Mouse (Mus musculus) hindbrain, embryonic 13.5 days (tissue): ENCODE data around the gene Cwf19l1. TPM values are rescaled to one million over a fixed set of nuclear protein-coding genes. Genes with fewer than 3 reads are reported as not detected.

Experiments used
- ATAC-seq: fragments of 200-750 bp; cut with Nextera tagmentation; 2 replicates; pipeline ENCODE4 v1.8.0; 2017; ENCODE audit warnings: moderate TSS enrichment; ENCODE audit not compliant: low FRiP score
- H3K27ac ChIP-seq: fragments of 300-500 bp; sonication (generic); 2 replicates; pipeline ENCODE4 v1.5.1; 2015; ENCODE audit warnings: inconsistent platforms, mild to moderate bottlenecking, moderate library complexity
- H3K27me3 ChIP-seq: fragments of 300-500 bp; sonication (generic); 2 replicates; pipeline ENCODE4 v1.6.1; 2015; ENCODE audit warnings: mild to moderate bottlenecking, inconsistent platforms
- H3K36me3 ChIP-seq: fragments of 300-500 bp; sonication (generic); 2 replicates; pipeline ENCODE4 v1.6.1; 2015; ENCODE audit warnings: mild to moderate bottlenecking, inconsistent platforms
- H3K4me1 ChIP-seq: fragments of 300-500 bp; sonication (generic); replicated peaks from 2 replicates; pipeline ENCODE4 v1.6.1; 2015; ENCODE audit warnings: inconsistent platforms
- H3K4me2 ChIP-seq: fragments of 300-500 bp; sonication (generic); 2 replicates; pipeline ENCODE4 v1.6.1; 2015; ENCODE audit warnings: inconsistent platforms, mild to moderate bottlenecking, moderate library complexity
- H3K4me3 ChIP-seq: fragments of 300-500 bp; sonication (generic); 2 replicates; pipeline ENCODE4 v1.5.1; 2015; ENCODE audit warnings: mild to moderate bottlenecking, inconsistent platforms
- H3K9ac ChIP-seq: fragments of 300-500 bp; sonication (generic); 2 replicates; pipeline ENCODE4 v1.6.1; 2015; ENCODE audit warnings: mild to moderate bottlenecking, inconsistent platforms
- H3K9me3 ChIP-seq: fragments of 300-500 bp; sonication (generic); 2 replicates; pipeline ENCODE4 v1.6.1; 2016; ENCODE audit warnings: inconsistent platforms
- WGBS: fragments of 180-500 bp; shearing (Covaris S2); methylation state at CpG from one replicate; pipeline ENCODE4 v1.1.7; 2015; 5-methylcytosine and 5-hydroxymethylcytosine counted together
- polyA plus RNA-seq: library from polyadenylated mRNA; unstranded; fragments of >200 nt; fragmentation: Nextera tagmentation; extraction: Ambion mirVana; gene quantifications from 2 replicates; pipeline ENCODE4 v1.2.1, GENCODE M21; 2015

Gene Cwf19l1
- polyA plus RNA-seq, 1 experiment from 2014 or later: 32.3 TPM

- peak; percentile 51 for ATAC-seq
- H3K4me1 ChIP-seq: peaks cover 31% of the 10 kb centered on the region
- H3K4me2 ChIP-seq: peak overlapping the region; percentile 81
- H3K9me3 ChIP-seq: no peaks in the 10 kb centered on the region
- H3K27me3 ChIP-seq: no peaks in the 10 kb centered on the region
- peak overlapping the region; percentile 56 for H3K27ac ChIP-seq
- peak overlapping the region; percentile 91 for H3K4me3 ChIP-seq
- WGBS: 30% methylated on average over 22 of the region's 22 CpGs
- H3K9ac ChIP-seq: peak overlapping the region; percentile 94
- peaks cover 33% of the 10 kb centered on the region for H3K36me3 ChIP-seq
Measured at GRCm38 (mm10) chr19:44107661-44108521, 27.8 kb downstream of the Cwf19l1 start.

GRCm38 (mm10) chr19:44106831-44107660 is 28.6 kb downstream of the Cwf19l1 start, which contains the start of gene Chuk:
TSS of gene Chuk (minus strand) at chr19:44107480.
- H3K27ac ChIP-seq: peak within 1 kb of the TSS; percentile 85
- H3K4me2 ChIP-seq: peak within 1 kb of the TSS; percentile 81
- H3K9ac ChIP-seq: peak within 1 kb of the TSS; percentile 94
- H3K9me3 ChIP-seq: no peaks in the 10 kb centered on the region
- no peaks in the 10 kb centered on the region for H3K27me3 ChIP-seq
- H3K36me3 ChIP-seq: peaks cover 30% of the 10 kb centered on the region
- 1% methylated on average over 67 of the region's 67 CpGs for WGBS
- H3K4me1 ChIP-seq: peaks cover 31% of the 10 kb centered on the region
- ATAC-seq: peak; percentile 99
- H3K4me3 ChIP-seq: peak within 1 kb of the TSS; percentile 91

- Histone ChIP-seq H3K9ac (no peak overlapping the region), H3K4me1 (peaks cover 31% of the 10 kb centered on the region), H3K27me3 (no peaks in the 10 kb centered on the region), H3K4me3 (no peak overlapping the region), H3K4me2 (no peak overlapping the region), H3K27ac (no peak overlapping the region), H3K36me3 (peaks cover 16% of the 10 kb centered on the region), H3K9me3 (no peaks in the 10 kb centered on the region)
- WGBS: 100% methylated on average over 1 of the region's 1 CpGs
- no peak for ATAC-seq
Measured at GRCm38 (mm10) chr19:44104393-44104792, 31.3 kb downstream of the Cwf19l1 start.

- Histone ChIP-seq H3K4me1 (peaks cover 28% of the 10 kb centered on the region), H3K27ac (no peak overlapping the region), H3K4me3 (no peak overlapping the region), H3K27me3 (no peaks in the 10 kb centered on the region), H3K4me2 (no peak overlapping the region), H3K9ac (no peak overlapping the region), H3K9me3 (no peaks in the 10 kb centered on the region), H3K36me3 (peaks cover 23% of the 10 kb centered on the region)
- no peak for ATAC-seq
- 85% methylated on average over 3 of the region's 3 CpGs for WGBS
Measured at GRCm38 (mm10) chr19:44103001-44103400, 32.7 kb downstream of the Cwf19l1 start.

- Histone ChIP-seq H3K9ac (no peak overlapping the region), H3K4me3 (no peak overlapping the region), H3K9me3 (peaks cover 4% of the 10 kb centered on the region; the same call in 1 of the 2 replicates), H3K27ac (no peak overlapping the region), H3K36me3 (peaks cover 43% of the 10 kb centered on the region), H3K27me3 (no peaks in the 10 kb centered on the region), H3K4me1 (peaks cover 14% of the 10 kb centered on the region), H3K4me2 (no peak overlapping the region)
- no peak for ATAC-seq
Measured at GRCm38 (mm10) chr19:44100840-44101239, 34.8 kb downstream of the Cwf19l1 start.

GRCm38 (mm10) chr19:44086278-44086677 is 49.4 kb downstream of the Cwf19l1 start:
- no peaks in the 10 kb centered on the region for H3K4me1 ChIP-seq
- 17% methylated on average over 3 of the region's 3 CpGs for WGBS
- H3K9ac ChIP-seq: no peak overlapping the region
- H3K27ac ChIP-seq: no peak overlapping the region
- H3K36me3 ChIP-seq: peaks cover 64% of the 10 kb centered on the region
- no peak for ATAC-seq
- H3K4me2 ChIP-seq: no peak overlapping the region
- no peak overlapping the region for H3K4me3 ChIP-seq
- H3K9me3 ChIP-seq: no peaks in the 10 kb centered on the region
- H3K27me3 ChIP-seq: no peaks in the 10 kb centered on the region

GRCm38 (mm10) chr19:44080920-44081319 is 54.8 kb downstream of the Cwf19l1 start:
- Histone ChIP-seq H3K9ac (no peak overlapping the region), H3K27ac (no peak overlapping the region), H3K36me3 (peaks cover 76% of the 10 kb centered on the region), H3K27me3 (no peaks in the 10 kb centered on the region), H3K9me3 (no peaks in the 10 kb centered on the region), H3K4me2 (no peak overlapping the region), H3K4me3 (no peak overlapping the region), H3K4me1 (no peaks in the 10 kb centered on the region)
- ATAC-seq: no peak
- 94% methylated on average over 2 of the region's 2 CpGs for WGBS

GRCm38 (mm10) chr19:44080023-44080422 is 55.7 kb downstream of the Cwf19l1 start:
- Histone ChIP-seq H3K4me1 (no peaks in the 10 kb centered on the region), H3K9me3 (no peaks in the 10 kb centered on the region), H3K4me3 (no peak overlapping the region), H3K27ac (no peak overlapping the region), H3K4me2 (no peak overlapping the region), H3K36me3 (peaks cover 80% of the 10 kb centered on the region), H3K9ac (no peak overlapping the region), H3K27me3 (no peaks in the 10 kb centered on the region)
- 80% methylated on average over 2 of the region's 2 CpGs for WGBS
- no peak for ATAC-seq

GRCm38 (mm10) chr19:44077024-44077423 is 58.7 kb downstream of the Cwf19l1 start:
- Histone ChIP-seq H3K9ac (no peak overlapping the region), H3K4me2 (no peak overlapping the region), H3K27ac (no peak overlapping the region), H3K36me3 (peaks cover 62% of the 10 kb centered on the region), H3K27me3 (no peaks in the 10 kb centered on the region), H3K4me3 (no peak overlapping the region), H3K4me1 (no peaks in the 10 kb centered on the region), H3K9me3 (no peaks in the 10 kb centered on the region)
- no peak for ATAC-seq
- WGBS: 85% methylated on average over 4 of the region's 4 CpGs

GRCm38 (mm10) chr19:44076457-44076856 is 59.2 kb downstream of the Cwf19l1 start:
- WGBS: 88% methylated on average over 9 of the region's 9 CpGs
- Histone ChIP-seq H3K4me1 (no peaks in the 10 kb centered on the region), H3K4me3 (no peak overlapping the region), H3K9me3 (no peaks in the 10 kb centered on the region), H3K4me2 (no peak overlapping the region), H3K27ac (no peak overlapping the region), H3K9ac (no peak overlapping the region), H3K27me3 (no peaks in the 10 kb centered on the region), H3K36me3 (peaks cover 58% of the 10 kb centered on the region)
- no peak for ATAC-seq

GRCm38 (mm10) chr19:44074986-44075385 is 60.7 kb downstream of the Cwf19l1 start:
- Histone ChIP-seq H3K9me3 (no peaks in the 10 kb centered on the region), H3K36me3 (peaks cover 48% of the 10 kb centered on the region), H3K27me3 (no peaks in the 10 kb centered on the region), H3K4me2 (no peak overlapping the region), H3K4me1 (peaks cover 3% of the 10 kb centered on the region; the same call in 1 of the 2 replicates), H3K27ac (no peak overlapping the region), H3K4me3 (no peak overlapping the region), H3K9ac (no peak overlapping the region)
- WGBS: 87% methylated on average over 11 of the region's 11 CpGs
- ATAC-seq: no peak

GRCm38 (mm10) chr19:44071166-44071565 is 64.5 kb downstream of the Cwf19l1 start:
- 69% methylated on average over 5 of the region's 5 CpGs for WGBS
- Histone ChIP-seq H3K4me2 (no peak overlapping the region), H3K36me3 (peaks cover 14% of the 10 kb centered on the region), H3K4me1 (peaks cover 27% of the 10 kb centered on the region), H3K4me3 (no peak overlapping the region), H3K9ac (no peak overlapping the region), H3K27ac (no peak overlapping the region), H3K27me3 (no peaks in the 10 kb centered on the region), H3K9me3 (no peaks in the 10 kb centered on the region)
- no peak for ATAC-seq
